Mouse (Mus musculus) B cell, adult 67 days (primary cell): Measurements from ENCODE around the gene 6430531B16Rik. TPM values are rescaled to one million over a fixed set of nuclear protein-coding genes. Genes with fewer than 3 reads are reported as not detected.

Experiments
- total RNA-seq, 2 experiments: library from RNA; stranded (reverse); gene quantifications; 4 replicates each; pipeline ENCODE4 v1.2.4; 2023

6430531B16Rik gene
- not detected for total RNA-seq

GRCm38 (mm10) chr7:139978278-139978892 is at the start of gene 6430531B16Rik:
6430531B16Rik (minus strand) TSS chr7:139978755.

GRCm38 (mm10) chr7:139992406-139992805 is 13.9 kb upstream of the 6430531B16Rik start, which contains the start of gene Adam8:
Adam8 (minus strand) TSS chr7:139992562.

GRCm38 (mm10) chr7:139943674-139944281 is 34.8 kb downstream of the 6430531B16Rik start, which contains the start of gene Utf1:
Utf1 (plus strand) TSS chr7:139943789.

Other genes with a start within 250 kb of the 6430531B16Rik start
- gene Adgra1, start 144.6 kb downstream of the 6430531B16Rik start, total RNA-seq: not detected
- gene Kndc1, start 84.1 kb downstream of the 6430531B16Rik start, total RNA-seq: not detected
- under 1 TPM in 1 of 2 experiments, not detected in 1; 0.61 TPM for gene Utf1, start 35.0 kb downstream of the 6430531B16Rik start, total RNA-seq
- gene Adam8, start 13.8 kb upstream of the 6430531B16Rik start, total RNA-seq: 1 to 10 TPM; 3.4 to 3.8 TPM
- gene Zfp511, start 57.6 kb upstream of the 6430531B16Rik start, total RNA-seq: 10 to 100 TPM; 41.0 to 41.5 TPM
- 10 to 100 TPM; 32.2 to 36.2 TPM for gene Tubgcp2, start 57.9 kb upstream of the 6430531B16Rik start, total RNA-seq
- not detected for gene Msx3, start 70.3 kb upstream of the 6430531B16Rik start, total RNA-seq
- not detected for gene Caly, start 103.8 kb upstream of the 6430531B16Rik start, total RNA-seq
- not detected for gene Prap1, start 114.6 kb upstream of the 6430531B16Rik start, total RNA-seq
- 1 to 10 TPM; 3.3 to 3.9 TPM for gene Fuom, start 123.7 kb upstream of the 6430531B16Rik start, total RNA-seq
- gene Paox, start 137.0 kb upstream of the 6430531B16Rik start, total RNA-seq: 1 to 10 TPM; 2.7 to 3.7 TPM
- 10 to 100 TPM; 26.3 to 29.7 TPM for gene Echs1, start 137.7 kb upstream of the 6430531B16Rik start, total RNA-seq
- gene Mtg1, start 158.8 kb upstream of the 6430531B16Rik start, total RNA-seq: 10 to 100 TPM; 12.5 to 23.6 TPM
- not detected for gene Sprn, start 176.1 kb upstream of the 6430531B16Rik start, total RNA-seq
- gene Olfr522, start 186.0 kb upstream of the 6430531B16Rik start, total RNA-seq: not detected
- not detected for gene Olfr523, start 194.5 kb upstream of the 6430531B16Rik start, total RNA-seq
- not detected for gene Olfr524, start 227.2 kb upstream of the 6430531B16Rik start, total RNA-seq
- gene Cd163l1, start 239.5 kb upstream of the 6430531B16Rik start, total RNA-seq: not detected